Mouse (Mus musculus) intestine, postnatal 0 days (tissue): Measurements from ENCODE around the gene Pth1r. TPM values are rescaled to one million over a fixed set of nuclear protein-coding genes. Genes with fewer than 3 reads are reported as not detected.
A peak's percentile ranks its signal among the peaks of the same experiment; 100 is the strongest.

Experiments used
- ATAC-seq: fragments of 200-750 bp; cut with Nextera tagmentation; 2 replicates; pipeline ENCODE4 v1.8.0; 2017; ENCODE audit warnings: mild to moderate bottlenecking, moderate TSS enrichment, moderate library complexity
- H3K27ac ChIP-seq: fragments of 300-500 bp; sonication (generic); 2 replicates; pipeline ENCODE4 v1.5.1; 2014; ENCODE audit warnings: mild to moderate bottlenecking, low read depth, low read length, moderate library complexity
- H3K27me3 ChIP-seq: fragments of 300-500 bp; sonication (generic); replicated peaks from 2 replicates; pipeline ENCODE4 v1.6.1; 2014; ENCODE audit warnings: low read length, mixed read lengths; ENCODE audit not compliant: control insufficient read depth, insufficient read depth
- H3K36me3 ChIP-seq: fragments of 300-500 bp; sonication (generic); 2 replicates; pipeline ENCODE4 v1.6.1; 2014; ENCODE audit warnings: mild to moderate bottlenecking, moderate library complexity; ENCODE audit not compliant: control insufficient read depth, insufficient read depth
- H3K4me1 ChIP-seq: fragments of 300-500 bp; sonication (generic); replicated peaks from 2 replicates; pipeline ENCODE4 v1.6.1; 2014; ENCODE audit warnings: antibody characterized with exemption, low read length, mixed read lengths; ENCODE audit not compliant: control insufficient read depth, insufficient read depth
- H3K4me2 ChIP-seq: fragments of 300-500 bp; sonication (generic); replicated peaks from 2 replicates; pipeline ENCODE4 v1.6.1; 2014; ENCODE audit warnings: low read depth, mild to moderate bottlenecking, moderate library complexity
- H3K4me3 ChIP-seq: fragments of 300-500 bp; sonication (generic); 2 replicates; pipeline ENCODE4 v1.5.1; 2014; ENCODE audit warnings: low read depth, low read length
- H3K9ac ChIP-seq: fragments of 300-500 bp; sonication (generic); 2 replicates; pipeline ENCODE4 v1.6.1; 2014; ENCODE audit warnings: mild to moderate bottlenecking, low read depth, low read length
- H3K9me3 ChIP-seq: fragments of 300-500 bp; sonication (generic); 2 replicates; pipeline ENCODE4 v1.6.1; 2016; ENCODE audit warnings: mixed run types; ENCODE audit not compliant: control insufficient read depth
- CTCF ChIP-seq: sonication (generic); IDR thresholded peaks from 2 replicates; pipeline ENCODE4 v1.5.1; 2016; ENCODE audit warnings: low read depth, mild to moderate bottlenecking, control low read depth, antibody characterized with exemption, moderate library complexity
- WGBS: fragments of 180-500 bp; shearing (Covaris S2); extraction: QIAGEN DNeasy Blood & Tissue Kit; methylation state at CpG from one replicate; pipeline ENCODE4 v1.1.7; 2014; 5-methylcytosine and 5-hydroxymethylcytosine counted together
- polyA plus RNA-seq: library from polyadenylated mRNA; unstranded; fragments of >200 nt; fragmentation: Nextera tagmentation; extraction: Ambion mirVana; gene quantifications from 2 replicates; pipeline ENCODE4 v1.2.1, GENCODE M21; 2015

Pth1r gene
- polyA plus RNA-seq, 1 experiment from 2014 or later: 9.1 TPM

DNA sequence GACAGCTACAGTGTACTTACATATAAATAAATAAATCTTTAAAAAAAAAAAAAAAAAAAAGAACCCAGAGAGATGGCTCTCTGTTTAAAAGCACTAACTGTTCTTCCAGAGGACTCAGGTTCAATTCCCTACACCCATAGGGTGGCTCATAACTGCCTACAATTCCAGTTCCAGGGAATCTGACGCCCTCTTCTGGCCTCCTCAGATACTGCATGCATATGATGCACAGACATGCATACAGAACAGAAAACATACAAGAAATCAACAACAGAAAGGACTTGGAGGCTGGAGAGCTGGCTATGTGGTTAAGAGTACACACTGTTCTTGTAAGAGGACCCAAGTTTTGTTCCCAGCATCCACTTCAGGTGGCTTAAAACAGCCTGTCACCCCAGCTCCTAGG lies 8.9 kb downstream of the Pth1r start:
- no peak for ATAC-seq
- Histone ChIP-seq H3K4me2 (no peak overlapping the region), H3K27ac (no peak overlapping the region), H3K4me1 (0 out of 2 replicates have a peak, but pooled peaks cover 6% of the 10 kb centered on the region), H3K9me3 (no peaks in the 10 kb centered on the region), H3K4me3 (no peak overlapping the region), H3K9ac (no peak overlapping the region), H3K36me3 (no peaks in the 10 kb centered on the region), H3K27me3 (peaks cover 49% of the 10 kb centered on the region)
- TF ChIP-seq CTCF: peak; percentile 53
- 34% methylated on average over 1 of the region's 1 CpGs for WGBS

DNA sequence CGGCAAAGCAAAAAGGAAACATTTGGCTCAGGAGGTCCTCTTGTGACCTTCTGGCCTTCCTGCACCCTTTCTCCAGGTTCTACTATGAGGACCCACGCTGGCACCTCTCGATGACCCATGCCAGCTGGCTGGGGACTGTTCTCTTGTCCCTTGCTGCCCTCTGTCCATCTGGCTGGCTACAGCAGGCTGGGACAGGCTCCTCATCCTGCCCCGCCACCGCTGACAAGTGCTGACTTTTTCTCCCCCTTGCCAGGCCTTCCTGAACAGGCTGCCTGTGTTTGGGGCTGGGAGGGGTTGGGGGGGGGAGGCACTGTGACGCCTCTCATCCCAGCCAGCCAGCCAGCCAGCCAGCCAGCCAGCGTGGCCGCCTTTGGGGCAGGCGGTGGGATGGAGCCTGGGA lies 10.6 kb downstream of the Pth1r start:
- no peak for TF ChIP-seq CTCF
- 61% methylated on average over 9 of the region's 9 CpGs for WGBS
- Histone ChIP-seq H3K4me2 (no peak overlapping the region), H3K27me3 (peaks cover 34% of the 10 kb centered on the region), H3K36me3 (no peaks in the 10 kb centered on the region), H3K27ac (no peak overlapping the region), H3K9me3 (no peaks in the 10 kb centered on the region), H3K9ac (no peak overlapping the region), H3K4me3 (no peak overlapping the region), H3K4me1 (0 out of 2 replicates have a peak, but pooled peaks cover 7% of the 10 kb centered on the region)
- ATAC-seq: no peak

DNA sequence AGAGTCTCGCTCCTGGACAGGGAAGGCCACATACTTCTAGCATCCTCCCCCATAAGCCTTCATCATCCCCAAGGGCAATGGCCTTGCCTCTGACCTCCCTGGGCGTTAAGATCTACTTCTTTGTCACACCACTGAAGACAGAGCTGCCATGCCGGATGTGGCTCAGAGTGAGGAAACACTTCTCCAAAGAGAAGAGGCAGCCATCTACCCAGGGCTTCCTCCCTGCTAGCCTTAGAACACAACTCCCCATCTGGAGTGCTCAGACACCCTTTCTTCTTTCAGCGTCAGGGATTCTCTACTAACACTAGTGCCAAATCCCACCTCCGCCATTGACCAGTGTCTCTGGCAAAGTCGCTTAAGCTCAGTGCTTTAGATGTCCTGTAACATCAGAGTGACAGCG lies 12.8 kb downstream of the Pth1r start:
- no peak for TF ChIP-seq CTCF
- H3K4me2 ChIP-seq: no peak overlapping the region
- no peak overlapping the region for H3K4me3 ChIP-seq
- H3K9me3 ChIP-seq: no peaks in the 10 kb centered on the region
- H3K36me3 ChIP-seq: no peaks in the 10 kb centered on the region; the same call in 1 of the 2 replicates
- H3K27ac ChIP-seq: no peak overlapping the region
- 80% methylated on average over 7 of the region's 7 CpGs for WGBS
- no peak for ATAC-seq
- 0 out of 2 replicates have a peak, but pooled peaks cover 19% of the 10 kb centered on the region for H3K27me3 ChIP-seq
- 0 out of 2 replicates have a peak, but pooled peaks cover 7% of the 10 kb centered on the region for H3K4me1 ChIP-seq
- H3K9ac ChIP-seq: no peak overlapping the region

DNA sequence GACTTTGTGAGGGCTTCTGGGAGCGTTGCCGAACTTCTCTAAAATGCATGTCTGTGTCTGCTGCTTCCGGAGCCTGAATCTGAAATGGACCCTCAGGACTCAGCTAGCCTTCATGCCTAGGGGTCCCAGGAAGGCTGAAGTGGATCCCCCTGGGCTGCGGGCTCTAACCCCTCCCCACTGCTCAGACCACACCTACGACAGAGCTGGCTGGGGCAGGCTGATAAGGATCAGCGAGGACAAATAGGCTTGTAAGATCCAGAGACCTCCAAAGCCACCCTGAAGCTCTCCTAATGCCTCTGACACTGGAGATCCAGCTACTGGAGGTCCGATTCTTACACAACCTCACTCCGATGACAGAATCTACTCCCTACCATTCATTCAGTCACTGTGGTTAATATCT lies 13.8 kb downstream of the Pth1r start:
- TF ChIP-seq CTCF: no peak
- ATAC-seq: no peak
- Histone ChIP-seq H3K9ac (no peak overlapping the region), H3K36me3 (no peaks in the 10 kb centered on the region; the same call in 1 of the 2 replicates), H3K9me3 (no peaks in the 10 kb centered on the region), H3K27ac (peak overlapping the region; percentile 10; the same call in 1 of the 2 replicates), H3K27me3 (0 out of 2 replicates have a peak, but pooled peaks cover 19% of the 10 kb centered on the region), H3K4me2 (peak overlapping the region; percentile 63), H3K4me3 (peak overlapping the region; percentile 25), H3K4me1 (0 out of 2 replicates have a peak, but pooled peaks cover 7% of the 10 kb centered on the region)
- WGBS: 10% methylated on average over 8 of the region's 8 CpGs

DNA sequence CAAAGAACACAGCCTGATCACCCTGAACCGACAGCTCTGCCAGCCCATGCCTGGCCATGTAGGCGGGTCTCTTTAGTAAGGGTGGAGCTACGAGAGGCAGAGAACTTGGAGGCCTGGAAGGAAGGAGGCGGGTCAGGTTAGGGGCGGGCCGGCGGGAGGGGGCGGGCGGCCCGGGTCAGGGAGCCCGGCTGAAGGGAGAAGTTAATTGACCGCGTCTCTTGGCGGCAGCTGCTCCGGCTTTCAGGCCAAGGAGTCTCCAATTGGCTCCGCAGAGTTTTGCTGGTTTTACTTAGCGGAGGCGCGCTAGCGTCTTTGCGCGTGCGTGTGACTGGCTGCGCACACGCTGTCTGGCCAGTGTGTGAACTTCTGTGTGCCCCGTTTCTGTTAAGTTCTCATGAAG lies 14.3 kb downstream of the Pth1r start:
- 0 out of 2 replicates have a peak, but pooled peaks have one; percentile 2 for TF ChIP-seq CTCF

DNA sequence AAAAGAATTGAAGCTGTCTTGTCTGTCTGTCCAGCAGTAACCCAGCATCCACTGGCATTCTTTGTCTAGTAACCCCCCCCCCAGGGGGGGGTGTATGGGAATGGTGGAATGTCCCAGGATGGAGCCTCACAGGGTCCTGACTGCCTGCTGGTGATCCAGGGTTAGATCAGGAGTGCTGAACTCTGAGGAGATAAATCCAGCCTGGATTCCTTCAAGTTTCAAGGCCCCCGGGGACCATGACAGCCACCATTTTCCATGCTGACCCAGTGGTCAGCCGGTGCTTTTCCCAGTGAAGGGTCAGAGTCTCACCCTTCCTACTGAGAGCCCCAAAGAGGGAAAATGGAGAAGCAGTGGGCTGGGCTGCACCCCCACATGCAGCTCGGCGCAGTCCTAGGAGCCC lies 15.1 kb downstream of the Pth1r start:
- WGBS: 71% methylated on average over 4 of the region's 4 CpGs
- H3K9me3 ChIP-seq: no peaks in the 10 kb centered on the region
- TF ChIP-seq CTCF: no peak
- H3K27ac ChIP-seq: no peak overlapping the region
- H3K9ac ChIP-seq: no peak overlapping the region
- ATAC-seq: no peak
- 0 out of 2 replicates have a peak, but pooled peaks cover 19% of the 10 kb centered on the region for H3K27me3 ChIP-seq
- H3K4me1 ChIP-seq: 0 out of 2 replicates have a peak, but pooled peaks cover 7% of the 10 kb centered on the region
- no peak overlapping the region; the same call in 1 of the 2 replicates for H3K4me2 ChIP-seq
- H3K36me3 ChIP-seq: no peaks in the 10 kb centered on the region; the same call in 1 of the 2 replicates
- H3K4me3 ChIP-seq: no peak overlapping the region

More for the DNA sequence above, 14.3 kb downstream of the Pth1r start:
- peak overlapping the region; percentile 63 for H3K4me2 ChIP-seq
- H3K36me3 ChIP-seq: no peaks in the 10 kb centered on the region; the same call in 1 of the 2 replicates
- no peaks in the 10 kb centered on the region for H3K9me3 ChIP-seq
- H3K4me1 ChIP-seq: 0 out of 2 replicates have a peak, but pooled peaks cover 7% of the 10 kb centered on the region
- 0 out of 2 replicates have a peak, but pooled peaks cover 19% of the 10 kb centered on the region for H3K27me3 ChIP-seq
- no peak overlapping the region for H3K9ac ChIP-seq
- peak overlapping the region; percentile 25 for H3K4me3 ChIP-seq
- WGBS: under 1% methylated on average over 26 of the region's 26 CpGs
- peak; percentile 80 for ATAC-seq
- no peak overlapping the region; the same call in 1 of the 2 replicates for H3K27ac ChIP-seq
